Mouse (Mus musculus) adipocyte (in vitro differentiated cells): ENCODE data around the gene Msl1.

Experiments
- DNase-seq: peaks from one replicate; pipeline ENCODE4 v3.0.0-alpha.2; 2016; ENCODE audit warnings: low spot score

The Msl1 gene

GRCm38 (mm10) chr11:98764091-98764490 lies 31.2 kb upstream of the Msl1 start:
- no peak for DNase-seq

GRCm38 (mm10) chr11:98764746-98765145 lies 30.6 kb upstream of the Msl1 start:
- DNase-seq = no peak

- peak; percentile 38 for DNase-seq
Observed at GRCm38 (mm10) chr11:98765421-98766309, 29.7 kb upstream of the Msl1 start.

GRCm38 (mm10) chr11:98766346-98766745 lies 29.0 kb upstream of the Msl1 start:
- DNase-seq = no peak

GRCm38 (mm10) chr11:98766816-98767215 lies 28.5 kb upstream of the Msl1 start:
- no peak for DNase-seq

- DNase-seq = peak; percentile 64
Observed at GRCm38 (mm10) chr11:98767276-98767675, 28.0 kb upstream of the Msl1 start.

GRCm38 (mm10) chr11:98767713-98768112 lies 27.6 kb upstream of the Msl1 start:
- no peak for DNase-seq

GRCm38 (mm10) chr11:98768127-98769006 lies 26.9 kb upstream of the Msl1 start:
- peak; percentile 38 for DNase-seq

- no peak for DNase-seq
Observed at GRCm38 (mm10) chr11:98769007-98769954, 26.0 kb upstream of the Msl1 start.

- no peak for DNase-seq
Observed at GRCm38 (mm10) chr11:98770096-98770975, 25.0 kb upstream of the Msl1 start.

GRCm38 (mm10) chr11:98771131-98771530 lies 24.2 kb upstream of the Msl1 start:
- no peak for DNase-seq

- DNase-seq = no peak
Observed at GRCm38 (mm10) chr11:98771844-98772525, 23.3 kb upstream of the Msl1 start.

GRCm38 (mm10) chr11:98772667-98773171 lies 22.6 kb upstream of the Msl1 start:
- DNase-seq = peak; percentile 84

GRCm38 (mm10) chr11:98773635-98774295 lies 21.6 kb upstream of the Msl1 start:
- peak; percentile 100 for DNase-seq

- peak; percentile 62 for DNase-seq
Observed at GRCm38 (mm10) chr11:98774582-98775347, 20.6 kb upstream of the Msl1 start, which contains the start of gene Nr1d1. Gene Nr1d1, minus strand, starts transcription at chr11:98775333.

- DNase-seq = peak; percentile 100
Observed at GRCm38 (mm10) chr11:98775348-98776051, 19.8 kb upstream of the Msl1 start.

- no peak for DNase-seq
Observed at GRCm38 (mm10) chr11:98776052-98776764, 19.1 kb upstream of the Msl1 start.
